Mouse (Mus musculus) stomach, postnatal 0 days (tissue): ENCODE measurements around the gene Cldn20.

Experiments
- CTCF ChIP-seq: IDR thresholded peaks from 2 replicates; pipeline ENCODE4 v1.5.1; 2016; ENCODE audit warnings: antibody characterized with exemption, low read depth, mild to moderate bottlenecking, moderate library complexity
- EP300 ChIP-seq: optimal IDR thresholded peaks from 2 replicates; pipeline ENCODE3; 2016; ENCODE audit warnings: antibody characterized with exemption

- no peak for TF ChIP-seq CTCF
- TF ChIP-seq EP300, result no peak
Measured at GRCm38 (mm10) chr17:3500076-3500475, 32.3 kb upstream of the Cldn20 start.
